Mouse (Mus musculus): Measurements from ENCODE around the gene Anxa9. TPM values are rescaled to one million over a fixed set of nuclear protein-coding genes. Genes with fewer than 3 reads are reported as not detected.

Gene Anxa9
- polyA plus RNA-seq, 1 experiment from 2014 or later = 1.5 TPM

- Histone ChIP-seq H3K36me3 (ENCODE audit: control insufficient read depth, insufficient read depth, low read length) (peaks cover 24% of the 10 kb centered on the region), H3K27ac (ENCODE audit: low read depth, low read length) (no peak overlapping the region)
- WGBS = 91% methylated on average over 1 of the region's 1 CpGs
These were observed 21.9 kb upstream of the Anxa9 start for GRCm38 (mm10) chr3:95328803-95329404.

GRCm38 (mm10) chr3:95324454-95325144, 17.6 kb upstream of the Anxa9 start:
- Histone ChIP-seq H3K27me3 (ENCODE audit: control insufficient read depth, insufficient read depth, low read length) (no peaks in the 10 kb centered on the region), H3K9ac (ENCODE audit: low read length) (no peak overlapping the region), H3K36me3 (ENCODE audit: control insufficient read depth, insufficient read depth, low read length) (peaks cover 31% of the 10 kb centered on the region), H3K27ac (ENCODE audit: low read depth, low read length) (no peak overlapping the region), H3K4me3 (ENCODE audit: low read depth, low read length) (no peak overlapping the region), H3K9me3 (ENCODE audit: control insufficient read depth, low read length) (no peaks in the 10 kb centered on the region), H3K4me2 (ENCODE audit: low read depth, low read length, severe bottlenecking) (no peak overlapping the region), H3K4me1 (replicated peaks; ENCODE audit: control insufficient read depth, insufficient read depth, low read length) (0 out of 2 replicates have a peak, but pooled peaks cover 3% of the 10 kb centered on the region)
- ATAC-seq (replicated peaks; ENCODE audit: low FRiP score) (no peak), DNase-seq (ENCODE audit: low spot score) (no peak)
- WGBS = 91% methylated on average over 6 of the region's 6 CpGs

More at GRCm38 (mm10) chr3:95328803-95329404, 21.9 kb upstream of the Anxa9 start:
- Histone ChIP-seq H3K27me3 (ENCODE audit: control insufficient read depth, insufficient read depth, low read length) (no peaks in the 10 kb centered on the region), H3K9me3 (ENCODE audit: control insufficient read depth, low read length) (no peaks in the 10 kb centered on the region), H3K9ac (ENCODE audit: low read length) (no peak overlapping the region), H3K4me3 (ENCODE audit: low read depth, low read length) (no peak overlapping the region), H3K4me2 (ENCODE audit: low read depth, low read length, severe bottlenecking) (no peak overlapping the region), H3K4me1 (replicated peaks; ENCODE audit: control insufficient read depth, insufficient read depth, low read length) (no peaks in the 10 kb centered on the region)
- ATAC-seq (replicated peaks; ENCODE audit: low FRiP score) = no peak
- no peak for DNase-seq (ENCODE audit: low spot score)

GRCm38 (mm10) chr3:95323429-95323828, 16.5 kb upstream of the Anxa9 start:
- H3K36me3 ChIP-seq (ENCODE audit: control insufficient read depth, insufficient read depth, low read length) = peaks cover 31% of the 10 kb centered on the region
- no peak overlapping the region for H3K4me2 ChIP-seq (ENCODE audit: low read depth, low read length, severe bottlenecking)
- WGBS = 97% methylated on average over 3 of the region's 3 CpGs
- DNase-seq (ENCODE audit: low spot score) = no peak
- H3K27me3 ChIP-seq (ENCODE audit: control insufficient read depth, insufficient read depth, low read length) = no peaks in the 10 kb centered on the region
- ATAC-seq (replicated peaks; ENCODE audit: low FRiP score) = no peak
- H3K9me3 ChIP-seq (ENCODE audit: control insufficient read depth, low read length) = no peaks in the 10 kb centered on the region
- no peak overlapping the region for H3K27ac ChIP-seq (ENCODE audit: low read depth, low read length)
- H3K9ac ChIP-seq (ENCODE audit: low read length) = no peak overlapping the region
- no peak overlapping the region for H3K4me3 ChIP-seq (ENCODE audit: low read depth, low read length)
- peaks cover 3% of the 10 kb centered on the region; the same call in 1 of the 2 replicates for H3K4me1 ChIP-seq (replicated peaks; ENCODE audit: control insufficient read depth, insufficient read depth, low read length)

- Histone ChIP-seq H3K4me1 (replicated peaks; ENCODE audit: control insufficient read depth, insufficient read depth, low read length) (peaks cover 7% of the 10 kb centered on the region; the same call in 1 of the 2 replicates), H3K4me2 (ENCODE audit: low read depth, low read length, severe bottlenecking) (no peak overlapping the region)
- no peak for DNase-seq (ENCODE audit: low spot score)
These were observed 13.0 kb upstream of the Anxa9 start for GRCm38 (mm10) chr3:95319701-95320625.

GRCm38 (mm10) chr3:95319110-95319509, 12.1 kb upstream of the Anxa9 start:
- no peak for ATAC-seq (replicated peaks; ENCODE audit: low FRiP score)
- H3K9ac ChIP-seq (ENCODE audit: low read length) = no peak overlapping the region

More at GRCm38 (mm10) chr3:95319701-95320625, 13.0 kb upstream of the Anxa9 start:
- no peaks in the 10 kb centered on the region for H3K9me3 ChIP-seq (ENCODE audit: control insufficient read depth, low read length)
- no peak overlapping the region for H3K4me3 ChIP-seq (ENCODE audit: low read depth, low read length)
- no peak overlapping the region for H3K9ac ChIP-seq (ENCODE audit: low read length)
- 79% methylated on average over 12 of the region's 12 CpGs for WGBS
- ATAC-seq (replicated peaks; ENCODE audit: low FRiP score) = no peak
- H3K36me3 ChIP-seq (ENCODE audit: control insufficient read depth, insufficient read depth, low read length) = peaks cover 22% of the 10 kb centered on the region
- H3K27ac ChIP-seq (ENCODE audit: low read depth, low read length) = no peak overlapping the region
- H3K27me3 ChIP-seq (ENCODE audit: control insufficient read depth, insufficient read depth, low read length) = no peaks in the 10 kb centered on the region

GRCm38 (mm10) chr3:95318548-95318947, 11.6 kb upstream of the Anxa9 start:
- ATAC-seq (replicated peaks; ENCODE audit: low FRiP score) = no peak
- H3K27me3 ChIP-seq (ENCODE audit: control insufficient read depth, insufficient read depth, low read length) = no peaks in the 10 kb centered on the region
- no peak overlapping the region for H3K4me3 ChIP-seq (ENCODE audit: low read depth, low read length)
- H3K9me3 ChIP-seq (ENCODE audit: control insufficient read depth, low read length) = no peaks in the 10 kb centered on the region
- no peak for DNase-seq (ENCODE audit: low spot score)
- H3K4me1 ChIP-seq (replicated peaks; ENCODE audit: control insufficient read depth, insufficient read depth, low read length) = peaks cover 8% of the 10 kb centered on the region; the same call in 1 of the 2 replicates
- 0 out of 2 replicates have a peak overlapping the region, but pooled peaks have one; percentile 6 for H3K9ac ChIP-seq (ENCODE audit: low read length)
- H3K27ac ChIP-seq (ENCODE audit: low read depth, low read length) = no peak overlapping the region
- H3K36me3 ChIP-seq (ENCODE audit: control insufficient read depth, insufficient read depth, low read length) = peaks cover 9% of the 10 kb centered on the region; the same call in 1 of the 2 replicates
- no peak overlapping the region for H3K4me2 ChIP-seq (ENCODE audit: low read depth, low read length, severe bottlenecking)
- WGBS = 30% methylated on average over 6 of the region's 6 CpGs

More at GRCm38 (mm10) chr3:95319110-95319509, 12.1 kb upstream of the Anxa9 start:
- Histone ChIP-seq H3K27ac (ENCODE audit: low read depth, low read length) (no peak overlapping the region), H3K4me2 (ENCODE audit: low read depth, low read length, severe bottlenecking) (no peak overlapping the region), H3K27me3 (ENCODE audit: control insufficient read depth, insufficient read depth, low read length) (no peaks in the 10 kb centered on the region), H3K4me3 (ENCODE audit: low read depth, low read length) (no peak overlapping the region), H3K4me1 (replicated peaks; ENCODE audit: control insufficient read depth, insufficient read depth, low read length) (peaks cover 7% of the 10 kb centered on the region; the same call in 1 of the 2 replicates), H3K9me3 (ENCODE audit: control insufficient read depth, low read length) (no peaks in the 10 kb centered on the region), H3K36me3 (ENCODE audit: control insufficient read depth, insufficient read depth, low read length) (peaks cover 15% of the 10 kb centered on the region)
- whole genome bisulfite sequencing = 73% methylated on average over 2 of the region's 2 CpGs
- no peak for DNase-seq (ENCODE audit: low spot score)

GRCm38 (mm10) chr3:95317414-95318080, 10.6 kb upstream of the Anxa9 start:
- H3K36me3 ChIP-seq (ENCODE audit: control insufficient read depth, insufficient read depth, low read length) = peaks cover 5% of the 10 kb centered on the region; the same call in 1 of the 2 replicates
- no peak overlapping the region for H3K9ac ChIP-seq (ENCODE audit: low read length)
- DNase-seq (ENCODE audit: low spot score) = peak; percentile 77
- 21% methylated on average over 12 of the region's 12 CpGs for WGBS
- ATAC-seq (replicated peaks; ENCODE audit: low FRiP score) = no peak
- H3K4me2 ChIP-seq (ENCODE audit: low read depth, low read length, severe bottlenecking) = no peak overlapping the region
- no peak overlapping the region for H3K27ac ChIP-seq (ENCODE audit: low read depth, low read length)
- no peaks in the 10 kb centered on the region for H3K9me3 ChIP-seq (ENCODE audit: control insufficient read depth, low read length)
- no peaks in the 10 kb centered on the region for H3K27me3 ChIP-seq (ENCODE audit: control insufficient read depth, insufficient read depth, low read length)
- no peak overlapping the region for H3K4me3 ChIP-seq (ENCODE audit: low read depth, low read length)
- peaks cover 11% of the 10 kb centered on the region; the same call in 1 of the 2 replicates for H3K4me1 ChIP-seq (replicated peaks; ENCODE audit: control insufficient read depth, insufficient read depth, low read length)
